Mouse (Mus musculus): Measurements from ENCODE around the gene Nit1. TPM values are rescaled to one million over a fixed set of nuclear protein-coding genes. Genes with fewer than 3 reads are reported as not detected.
"Not testable (repeated sequence)": the region's sequence is repeated elsewhere in the genome, so short reads cannot be mapped to it uniquely, and the experiment has no call there.

The Nit1 gene
- total RNA-seq, 2 experiments from 2014 or later: 20.9 to 22.1 TPM

DNA sequence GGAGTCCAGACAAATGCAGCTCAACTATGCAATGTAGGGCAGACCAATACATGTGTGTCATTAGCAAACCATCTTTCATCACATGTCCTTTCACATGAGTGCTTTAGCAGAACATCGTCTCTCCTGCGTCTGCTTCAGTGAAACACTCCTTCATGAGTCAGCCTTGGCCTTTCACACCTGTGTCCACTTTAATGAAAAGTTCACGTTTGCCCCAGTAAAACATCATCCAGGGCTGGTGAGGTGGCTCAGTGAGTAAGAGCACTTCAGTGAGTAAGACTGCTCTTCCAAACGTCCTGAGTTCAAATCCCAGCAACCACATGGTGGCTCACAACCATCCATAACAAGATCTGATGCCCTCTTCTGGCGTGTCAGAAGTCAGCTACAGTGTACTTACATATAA is 39.3 kb downstream of the Nit1 start:
- intact Hi-C loops (cut with DNase I); DNase-seq: not testable (repeated sequence)

GRCm38 (mm10) chr1:171298226-171298625 is 47.2 kb downstream of the Nit1 start:
- DNase-seq: no peak
- intact Hi-C loops (cut with DNase I): no loop called here

- intact Hi-C loops (cut with DNase I): loop anchor here (2.0 kb wide), 1 partner anchor 34 kb away; the partner anchor contains the start of gene Dedd
- no peak for DNase-seq
Observed at GRCm38 (mm10) chr1:171295063-171295402, 50.4 kb downstream of the Nit1 start.

- DNase-seq: peak; percentile 90 to 92
Observed at GRCm38 (mm10) chr1:171294298-171295062, 51.0 kb downstream of the Nit1 start, which contains the start of gene Ufc1. TSS of gene Ufc1 (minus strand) at chr1:171295024.

DNA sequence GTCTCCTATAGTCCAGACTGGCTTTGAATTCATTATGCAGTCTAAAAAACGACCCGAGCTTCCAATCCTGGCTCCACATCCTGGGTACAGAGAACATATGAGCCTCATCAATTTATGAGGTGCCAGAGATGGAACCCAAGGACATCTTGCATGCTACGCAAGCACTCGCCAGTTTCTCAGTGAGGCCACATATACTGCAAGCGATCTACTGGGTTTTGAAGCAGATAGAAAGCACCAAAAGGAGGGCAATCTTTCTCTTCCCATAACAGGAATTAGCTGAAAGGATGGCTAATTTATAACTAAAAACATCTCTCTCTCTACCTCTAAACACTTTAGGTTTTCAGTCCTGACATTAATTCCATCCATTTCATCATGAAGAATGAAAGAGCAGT is 51.5 kb downstream of the Nit1 start:
- no peak for DNase-seq
- intact Hi-C loops (cut with DNase I): loop anchor here (2.0 kb wide), 1 partner anchor 35 kb away; the partner anchor contains the start of gene Dedd

More at GRCm38 (mm10) chr1:171294298-171295062, 51.0 kb downstream of the Nit1 start, which contains the start of gene Ufc1:
- intact Hi-C loops (cut with DNase I): loop anchor here (2.0 kb wide), 1 partner anchor 34 kb away; the partner anchor contains the start of gene Dedd

DNA sequence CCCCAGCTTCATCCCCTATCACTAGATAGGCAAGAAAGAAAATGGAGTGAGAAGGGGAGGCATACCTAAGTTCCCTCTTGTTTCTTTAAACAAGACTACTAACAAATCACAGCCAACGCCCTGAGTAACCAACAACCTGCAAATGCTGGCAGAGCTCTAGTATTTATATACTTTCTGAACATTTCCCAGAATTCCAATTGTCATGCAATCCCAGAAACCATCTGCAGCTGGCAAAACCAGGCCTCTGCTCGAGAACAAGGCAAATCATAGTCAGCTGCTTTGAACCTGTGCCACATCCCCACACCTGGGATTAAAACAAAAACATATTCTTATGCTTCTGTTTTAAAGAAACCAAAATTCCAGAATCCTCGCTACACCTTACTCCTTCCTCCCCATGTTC is 52.1 kb downstream of the Nit1 start:
- no peak for DNase-seq
- intact Hi-C loops (cut with DNase I): no loop called here

DNA sequence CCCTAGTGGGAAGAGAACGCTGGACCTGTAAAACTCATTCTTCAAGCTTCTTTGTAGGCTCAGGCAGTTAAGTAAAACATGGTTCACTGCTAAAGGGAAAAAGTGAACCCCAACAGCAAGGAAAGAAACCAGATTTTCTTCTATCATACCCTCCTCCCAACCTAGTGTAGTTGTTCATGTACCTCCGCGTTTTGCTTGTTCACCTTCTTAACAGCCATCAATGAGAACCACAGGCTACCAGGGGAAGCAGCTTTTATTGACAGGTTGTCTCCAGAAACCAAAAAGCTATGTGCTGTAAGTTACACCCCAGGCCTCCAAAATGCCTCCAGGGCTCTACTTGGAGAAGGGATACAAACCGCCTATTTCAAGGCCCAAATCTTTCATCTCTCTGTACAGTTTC is 57.1 kb downstream of the Nit1 start:
- DNase-seq: no peak
- intact Hi-C loops (cut with DNase I): loop anchor here (10.0 kb wide), 1 partner anchor 174 kb away; the partner anchor contains the start of gene Cfap126

Other genes with a start within 250 kb of the Nit1 start
- 1 to 10 TPM in 1 of 2 experiments, under 1 TPM in 1; 0.67 to 1.6 TPM for gene Cfap126, start 231.7 kb downstream of the Nit1 start, total RNA-seq (2021)
- gene Sdhc, start 195.0 kb downstream of the Nit1 start, total RNA-seq (2021): 1,000 to 10,000 TPM in 1 of 2 experiments, 100 to 1,000 TPM in 1; 973 to 1,003 TPM
- gene Mpz, start 194.9 kb downstream of the Nit1 start, total RNA-seq (2021): 10 to 100 TPM; 11.0 to 18.1 TPM
- gene Pcp4l1, start 149.4 kb downstream of the Nit1 start, total RNA-seq (2021): 100 to 1,000 TPM; 136 to 146 TPM
- not detected for gene Nr1i3, start 131.7 kb downstream of the Nit1 start, total RNA-seq (2021)
- 10 to 100 TPM; 88.9 to 95.9 TPM for gene Tomm40l, start 123.1 kb downstream of the Nit1 start, total RNA-seq (2021)
- 1 to 10 TPM; 2.3 to 4.2 TPM for gene Apoa2, start 120.6 kb downstream of the Nit1 start, total RNA-seq (2021)
- 1 to 10 TPM; 9.0 to 9.6 TPM for gene Fcer1g, start 111.3 kb downstream of the Nit1 start, total RNA-seq (2021)
- gene Adamts4, start 95.2 kb downstream of the Nit1 start, total RNA-seq (2021): 1 to 10 TPM; 5.1 to 7.8 TPM
- gene Ndufs2, start 94.3 kb downstream of the Nit1 start, total RNA-seq (2021): 1,000 to 10,000 TPM; 1,054 to 1,076 TPM
- gene B4galt3, start 75.3 kb downstream of the Nit1 start, total RNA-seq (2021): 10 to 100 TPM; 28.0 to 28.6 TPM
- gene Ppox, start 64.5 kb downstream of the Nit1 start, total RNA-seq (2021): 10 to 100 TPM; 20.7 to 21.4 TPM
- 10 to 100 TPM; 20.7 to 26.8 TPM for gene Usp21, start 57.7 kb downstream of the Nit1 start, total RNA-seq (2021)
- 100 to 1,000 TPM; 101 to 112 TPM for gene Ufc1, start 50.6 kb downstream of the Nit1 start, total RNA-seq (2021)
- 10 to 100 TPM; 23.6 to 26.3 TPM for gene Dedd, start 16.5 kb downstream of the Nit1 start, total RNA-seq (2021)
- gene Pfdn2, start within 50 bp of the Nit1 start, total RNA-seq (2021): 10 to 100 TPM; 73.4 to 73.9 TPM
- gene Klhdc9, start 15.2 kb upstream of the Nit1 start, total RNA-seq (2021): under 1 TPM; 0.60 to 0.65 TPM
- gene Nectin4, start 24.5 kb upstream of the Nit1 start, total RNA-seq (2021): under 1 TPM in 1 of 2 experiments, not detected in 1; 0.22 TPM
- gene Arhgap30, start 43.3 kb upstream of the Nit1 start, total RNA-seq (2021): 1 to 10 TPM; 2.1 to 2.5 TPM
- 10 to 100 TPM; 50.4 to 51.3 TPM for gene Usf1, start 65.7 kb upstream of the Nit1 start, total RNA-seq (2021)
- 1 to 10 TPM; 1.6 TPM for gene Tstd1, start 73.2 kb upstream of the Nit1 start, total RNA-seq (2021)
- gene F11r, start 91.9 kb upstream of the Nit1 start, total RNA-seq (2021): 10 to 100 TPM; 59.4 to 65.1 TPM
- gene Alyref2, start 157.8 kb upstream of the Nit1 start, total RNA-seq (2021): 1 to 10 TPM; 4.4 to 4.5 TPM
- not detected for gene Itln1, start 189.6 kb upstream of the Nit1 start, total RNA-seq (2021)
- under 1 TPM; 0.10 to 0.20 TPM for gene Cd244a, start 213.5 kb upstream of the Nit1 start, total RNA-seq (2021)